Mouse (Mus musculus) cortical plate, adult 2 months (tissue): Measurements from ENCODE around the gene Zzz3.

Experiments
- CTCF ChIP-seq: fragments of 200-500 bp; IDR thresholded peaks from 2 replicates; pipeline ENCODE4 v1.5.1; 2011; ENCODE audit warnings: mild to moderate bottlenecking, control low read depth, low read length; ENCODE audit not compliant: insufficient read depth; ENCODE audit errors: extremely low read depth
- POLR2A ChIP-seq: fragments of 200-500 bp; IDR thresholded peaks from 2 replicates; pipeline ENCODE4 v1.6.1; 2011; ENCODE audit warnings: mild to moderate bottlenecking, low read length, control low read depth; ENCODE audit not compliant: insufficient read depth; ENCODE audit errors: extremely low read depth

DNA sequence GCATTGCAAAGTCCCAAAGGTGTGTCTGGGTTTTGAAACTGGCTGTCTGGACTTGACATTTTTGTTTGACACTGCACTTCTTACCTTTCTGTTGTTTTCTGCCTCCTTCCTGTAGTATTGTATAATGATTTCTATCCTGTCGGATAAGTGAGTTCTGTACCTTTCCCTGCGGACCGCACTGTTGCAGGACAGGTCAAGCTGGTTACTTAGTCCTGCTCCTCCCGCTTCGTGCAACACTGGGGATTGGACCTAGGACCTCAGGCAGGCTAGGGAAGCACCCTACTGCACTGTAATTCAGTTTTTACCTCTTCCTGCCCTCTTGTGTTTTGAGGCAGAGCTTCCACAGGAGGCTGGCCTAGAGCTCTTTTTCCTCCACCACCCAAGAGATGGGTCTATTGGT is 5.2 kb downstream of the Zzz3 start:
- TF ChIP-seq POLR2A: no peak
- TF ChIP-seq CTCF: no peak
